Comparison of ENCODE assay signal across 17 mouse cellular contexts in genomic region chr19:58839345-58839744, GRCm38 (mm10). TPM values are rescaled to one million over a fixed set of nuclear protein-coding genes. Genes with fewer than 3 reads are reported as not detected.
A peak's percentile ranks its signal among the peaks of the same experiment; 100 is the strongest.
DNase-seq lines count a peak whose midpoint lies in the region; ATAC-seq lines count a peak whose summit lies in the region.
"Had no signal": no experiment of that assay in that cellular context is flagged by ENCODE, and none has a peak within 500 bp of the region (broad histone marks: within the 10 kb centered on the region; RNA-seq: fewer than 3 reads in every experiment).

No protein-coding gene starts in this region.

- DNase-seq in heart, embryonic 10.5 days (ENCODE audit: low spot score): no peak
- no peak for DNase-seq in heart, adult 18-20 months
- no peak for DNase-seq in kidney, postnatal 14 days
- peak; percentile 8 for DNase-seq in Muller cell, postnatal 12 days (ENCODE audit: inconsistent ontology term)
- no peak for DNase-seq in urinary bladder, postnatal 4 days (ENCODE audit: low spot score in 2 of 2)
- DNase-seq: cerebellum, postnatal 25 days; kidney, postnatal 4 days had no signal

- H3K4me3 ChIP-seq in heart, embryonic 10.5 days: no peak overlapping the region
- no peak overlapping the region for H3K4me3 ChIP-seq in kidney, embryonic 16.5 days (ENCODE audit: low read length)
- H3K4me3 ChIP-seq in embryonic facial prominence, embryonic 12.5 days: no peak overlapping the region
- H3K4me3 ChIP-seq: embryonic facial prominence, embryonic 13.5 days; limb, embryonic 12.5 days had no signal

- no peak for ATAC-seq in kidney, embryonic 16.5 days (ENCODE audit: low FRiP score, low TSS enrichment)
- peak; percentile 25; the same call in 1 of the 2 replicates for ATAC-seq in embryonic facial prominence, embryonic 12.5 days (ENCODE audit: insufficient number of reproducible peaks, insufficient read depth, low FRiP score, low TSS enrichment)

- no peak overlapping the region for H3K4me2 ChIP-seq in kidney, embryonic 16.5 days (replicated peaks; ENCODE audit: low read depth, low read length)
- no peak overlapping the region for H3K4me2 ChIP-seq in embryonic facial prominence, embryonic 12.5 days (replicated peaks)
- H3K4me2 ChIP-seq: embryonic facial prominence, embryonic 13.5 days; limb, embryonic 12.5 days had no signal

- no peaks in the 10 kb centered on the region for H3K9me3 ChIP-seq in heart, embryonic 10.5 days
- H3K9me3 ChIP-seq in kidney, embryonic 16.5 days (ENCODE audit: low read length): no peaks in the 10 kb centered on the region
- H3K9me3 ChIP-seq in embryonic facial prominence, embryonic 12.5 days: no peaks in the 10 kb centered on the region
- H3K9me3 ChIP-seq: embryonic facial prominence, embryonic 13.5 days; limb, embryonic 12.5 days had no signal

- H3K36me3 ChIP-seq in heart, embryonic 10.5 days: no peaks in the 10 kb centered on the region
- H3K36me3 ChIP-seq in kidney, embryonic 16.5 days (ENCODE audit: insufficient read depth, low read length): no peaks in the 10 kb centered on the region
- H3K36me3 ChIP-seq in embryonic facial prominence, embryonic 12.5 days: no peaks in the 10 kb centered on the region
- H3K36me3 ChIP-seq: embryonic facial prominence, embryonic 13.5 days; G1E; limb, embryonic 12.5 days had no signal

- WGBS in heart, embryonic 10.5 days: 62% methylated on average over 3 of the region's 3 CpGs
- WGBS in kidney, embryonic 16.5 days: 75% methylated on average over 3 of the region's 3 CpGs
- 55% methylated on average over 3 of the region's 3 CpGs for WGBS in embryonic facial prominence, embryonic 12.5 days

- H3K9ac ChIP-seq in kidney, embryonic 16.5 days (replicated peaks; ENCODE audit: low read length): no peak overlapping the region
- no peak overlapping the region for H3K9ac ChIP-seq in embryonic facial prominence, embryonic 12.5 days
- H3K9ac ChIP-seq: embryonic facial prominence, embryonic 13.5 days; limb, embryonic 12.5 days had no signal

- no peaks in the 10 kb centered on the region for H3K27me3 ChIP-seq in heart, embryonic 10.5 days (ENCODE audit: insufficient read depth, poor library complexity, severe bottlenecking)
- H3K27me3 ChIP-seq in kidney, embryonic 16.5 days (ENCODE audit: insufficient read depth, low read length): no peaks in the 10 kb centered on the region
- no peaks in the 10 kb centered on the region for H3K27me3 ChIP-seq in embryonic facial prominence, embryonic 12.5 days
- H3K27me3 ChIP-seq: limb, embryonic 12.5 days had no signal

- 0 out of 2 replicates have a peak overlapping the region, but pooled peaks have one; percentile 37 for H3K27ac ChIP-seq in heart, embryonic 10.5 days
- peak overlapping the region; percentile 23; the same call in 1 of the 2 replicates for H3K27ac ChIP-seq in kidney, embryonic 16.5 days (ENCODE audit: low read length)
- no peak overlapping the region for H3K27ac ChIP-seq in embryonic facial prominence, embryonic 12.5 days
- H3K27ac ChIP-seq: limb, embryonic 12.5 days had no signal

- H3K4me1 ChIP-seq in heart, embryonic 10.5 days: peaks cover 41% of the 10 kb centered on the region
- H3K4me1 ChIP-seq in kidney, embryonic 16.5 days (ENCODE audit: insufficient read depth, low read length): peaks cover 14% of the 10 kb centered on the region; the same call in 1 of the 2 replicates
- peaks cover 6% of the 10 kb centered on the region; the same call in 1 of the 2 replicates for H3K4me1 ChIP-seq in embryonic facial prominence, embryonic 12.5 days
- H3K4me1 ChIP-seq: limb, embryonic 12.5 days had no signal

RNA-seq across cellular contexts. Expression of gene 1700019N19Rik, which starts 45.1 kb away (rescaled TPM):
- polyA plus RNA-seq in heart, embryonic 10.5 days (2016; fragmentation: Nextera tagmentation; extraction: Ambion mirVana): not detected in 2 replicates
- not detected for total RNA-seq in heart, adult 18-20 months (2021)
- not detected in 2 replicates for polyA plus RNA-seq in kidney, embryonic 16.5 days (2015; fragmentation: Nextera tagmentation; extraction: Ambion mirVana)
- polyA plus RNA-seq in embryonic facial prominence, embryonic 12.5 days (2016; fragmentation: Nextera tagmentation; extraction: Ambion mirVana): 0.23 TPM in 1 of 2 replicates, not detected in the other
- total RNA-seq: adrenal gland, postnatal 10 days; G1E; granulocyte monocyte progenitor cell, adult 5-6 weeks; monocyte, adult 5-6 weeks had no signal
- polyA plus RNA-seq: embryonic facial prominence, embryonic 13.5 days; G1E; intestine, embryonic 14.5 days; limb, embryonic 12.5 days; liver, embryonic 16.5 days had no signal
